Mouse (Mus musculus) left cerebral cortex, adult 11 months (tissue): ENCODE data around the gene 2310022A10Rik.

Experiments used
- DNase-seq: peaks from one replicate; pipeline ENCODE4 v3.0.0; 2022; ENCODE audit warnings: low spot score

Gene 2310022A10Rik

GRCm38 (mm10) chr7:27541431-27541830 lies 11.6 kb upstream of the 2310022A10Rik start:
- DNase-seq, result peak; percentile 90

- DNase-seq, result no peak
Observed at GRCm38 (mm10) chr7:27541922-27542321, 11.1 kb upstream of the 2310022A10Rik start.

- peak; percentile 81 for DNase-seq
Observed at GRCm38 (mm10) chr7:27542392-27543033, 10.5 kb upstream of the 2310022A10Rik start.

GRCm38 (mm10) chr7:27543065-27543464 lies 10.0 kb upstream of the 2310022A10Rik start:
- DNase-seq, result no peak

DNA sequence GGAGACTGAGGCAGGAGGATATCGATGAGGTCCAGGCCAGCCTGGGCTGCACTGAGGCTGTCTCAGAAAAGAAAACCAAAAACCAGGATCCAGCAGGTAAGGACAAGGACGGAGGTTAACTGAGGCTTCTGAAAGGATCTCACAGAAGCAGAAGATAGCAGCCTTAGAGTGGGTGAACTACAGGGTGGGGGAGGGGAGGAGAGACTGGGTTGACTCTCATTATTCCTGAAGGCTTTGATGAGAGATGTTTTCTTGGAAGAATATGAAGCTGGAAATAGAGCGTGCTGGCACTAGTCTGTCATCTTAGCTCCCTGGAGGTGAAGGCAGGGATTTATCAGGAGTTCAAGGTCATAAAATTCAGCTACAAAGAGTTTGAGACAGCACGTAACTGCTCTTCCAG lies 9.2 kb upstream of the 2310022A10Rik start:
- no peak for DNase-seq

DNA sequence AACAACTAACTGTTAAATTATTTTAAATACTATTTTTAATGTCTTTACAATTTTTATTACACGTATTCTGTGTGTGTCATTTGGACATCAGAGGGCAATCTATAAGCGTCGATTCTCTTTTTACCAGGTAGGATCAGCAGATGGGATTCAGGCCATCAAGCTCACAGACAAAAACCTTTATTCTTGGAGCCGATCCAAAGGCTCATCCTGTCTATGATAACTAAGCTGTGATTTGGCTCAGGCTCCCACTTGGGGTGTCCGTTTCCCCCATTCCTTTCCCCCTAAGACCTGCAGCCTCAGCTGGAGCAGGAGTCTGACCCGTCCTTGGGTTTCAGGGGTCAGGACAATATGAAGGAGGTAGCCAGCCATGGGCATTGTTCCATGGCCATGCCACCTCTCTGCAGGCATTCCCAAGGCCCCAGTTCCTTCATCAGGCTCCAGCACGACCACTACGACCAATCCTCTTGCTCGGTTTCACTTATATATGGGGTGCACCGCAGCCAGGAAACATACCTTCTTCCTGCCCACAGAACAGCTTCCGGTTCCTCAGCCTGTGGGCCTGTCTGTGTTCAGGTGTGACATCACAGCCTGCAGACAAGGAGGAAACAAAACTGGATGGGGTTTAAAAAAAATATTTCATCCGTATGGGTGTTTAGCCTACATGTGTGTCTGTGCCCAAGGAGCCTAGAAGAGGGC lies 8.2 kb upstream of the 2310022A10Rik start:
- no peak for DNase-seq

DNA sequence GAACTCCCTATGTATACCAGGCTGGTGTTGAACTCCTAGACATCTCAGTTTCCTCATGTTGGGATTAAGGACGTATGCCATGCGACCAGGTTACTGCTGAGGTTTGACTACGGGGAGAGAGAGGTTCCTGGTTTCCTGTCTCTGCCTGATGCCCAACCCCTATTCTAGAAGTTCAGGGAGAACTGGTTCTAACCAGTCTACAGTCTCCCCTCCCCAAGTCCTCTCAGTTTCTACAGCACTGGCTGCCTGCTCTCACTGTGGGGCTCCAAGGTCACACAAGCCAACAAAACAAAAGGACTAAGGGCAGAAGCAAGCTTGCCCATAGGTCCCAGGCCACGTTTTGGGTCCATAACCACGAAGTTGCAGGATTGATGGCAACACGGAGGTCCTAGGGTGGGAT lies 3.4 kb upstream of the 2310022A10Rik start:
- no peak for DNase-seq

GRCm38 (mm10) chr7:27552070-27552469 lies 963 bp upstream of the 2310022A10Rik start:
- DNase-seq, result no peak

DNA sequence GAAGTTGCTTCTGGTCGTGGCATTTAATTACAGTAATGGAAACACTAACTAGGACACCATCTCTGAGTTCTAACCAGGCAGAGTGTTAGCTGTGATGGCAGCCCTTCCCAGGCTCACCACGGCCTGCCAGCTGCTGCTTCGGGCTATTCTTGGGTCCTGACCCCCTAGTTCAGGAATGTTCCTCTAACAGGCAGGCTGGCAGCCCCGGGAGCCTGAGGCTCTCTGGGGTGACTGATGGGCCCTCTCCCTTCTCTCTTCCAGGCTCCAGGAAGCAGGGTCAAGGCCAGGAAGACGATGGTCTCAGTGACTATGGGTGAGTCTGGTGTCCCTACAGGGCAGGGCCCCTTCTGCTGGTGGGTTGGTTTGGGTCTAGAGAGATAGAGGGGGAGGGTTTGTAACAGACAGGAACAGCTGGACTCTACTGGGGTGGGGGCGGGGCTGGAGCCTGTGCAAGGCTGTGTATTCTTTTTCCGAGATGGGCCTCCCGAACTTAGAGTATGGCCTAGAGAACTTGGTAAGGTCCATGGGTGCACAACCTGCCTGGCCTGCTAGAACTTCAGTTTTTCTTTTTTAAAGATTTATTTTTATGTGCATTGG lies 7.4 kb downstream of the 2310022A10Rik start:
- DNase-seq, result no peak

DNA sequence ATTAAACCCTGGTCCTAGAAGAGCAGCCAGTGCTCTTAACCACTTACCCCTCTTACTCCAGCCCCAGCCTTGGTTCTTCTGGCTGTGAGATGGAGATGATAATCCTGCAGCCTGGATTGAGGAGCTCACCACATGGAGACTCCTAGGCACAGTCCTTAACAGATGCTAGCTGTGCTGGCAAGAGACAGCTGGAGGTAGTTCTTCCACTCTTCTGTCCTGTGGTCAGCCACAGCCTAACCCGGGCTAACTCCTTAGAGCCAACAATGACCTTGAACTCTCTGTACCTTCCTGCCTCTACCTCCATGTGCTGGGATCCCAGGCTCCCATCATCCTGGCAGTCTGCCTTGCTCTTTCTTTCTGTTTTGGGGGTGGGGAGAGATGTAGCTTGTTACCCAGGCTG lies 7.9 kb downstream of the 2310022A10Rik start:
- DNase-seq, result no peak

- no peak for DNase-seq
Observed at GRCm38 (mm10) chr7:27569580-27570224, 16.7 kb downstream of the 2310022A10Rik start.

- DNase-seq, result no peak
Observed at GRCm38 (mm10) chr7:27572133-27572532, 19.1 kb downstream of the 2310022A10Rik start.

- DNase-seq, result no peak
Observed at GRCm38 (mm10) chr7:27574124-27574880, 21.3 kb downstream of the 2310022A10Rik start.

DNA sequence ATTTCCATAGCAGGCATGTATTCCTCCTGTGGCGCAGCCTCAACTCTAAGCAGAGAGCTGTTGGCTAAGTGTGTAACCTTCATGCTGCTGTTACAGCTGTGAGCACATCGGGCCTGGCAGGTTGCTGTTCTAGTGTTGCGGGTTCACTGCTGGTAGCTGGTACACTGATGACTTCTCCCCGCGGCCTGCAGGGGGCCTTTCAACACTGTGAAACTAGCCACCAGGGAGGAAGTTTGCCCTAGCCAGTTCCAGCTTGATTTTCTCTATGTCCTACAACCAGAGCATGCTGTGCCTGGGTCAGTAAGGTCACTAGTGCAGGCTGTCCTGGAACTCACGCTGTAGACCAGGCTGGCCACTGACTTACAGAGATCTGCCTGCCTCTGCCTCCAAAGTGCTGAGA lies 23.9 kb downstream of the 2310022A10Rik start:
- no peak for DNase-seq

DNA sequence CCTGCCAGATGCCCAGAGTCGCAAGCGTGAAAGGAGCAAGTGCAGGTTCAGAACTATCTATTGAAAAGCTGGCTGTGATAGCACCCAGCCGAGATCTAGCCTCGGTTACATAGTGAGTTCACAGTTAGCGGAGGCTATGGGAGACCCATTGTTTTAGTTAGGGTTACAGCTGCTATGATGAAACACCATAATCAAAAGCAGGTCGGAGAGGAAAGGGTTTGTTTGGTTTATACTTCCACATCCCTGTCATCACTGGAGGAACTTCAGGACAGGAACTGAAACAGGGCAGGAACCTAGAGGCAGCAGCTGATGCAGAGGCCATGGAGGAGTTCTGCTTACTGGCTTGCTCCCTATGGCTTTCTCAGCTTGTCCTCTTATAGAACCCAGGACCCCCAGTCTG lies 24.6 kb downstream of the 2310022A10Rik start:
- DNase-seq, result no peak

DNA sequence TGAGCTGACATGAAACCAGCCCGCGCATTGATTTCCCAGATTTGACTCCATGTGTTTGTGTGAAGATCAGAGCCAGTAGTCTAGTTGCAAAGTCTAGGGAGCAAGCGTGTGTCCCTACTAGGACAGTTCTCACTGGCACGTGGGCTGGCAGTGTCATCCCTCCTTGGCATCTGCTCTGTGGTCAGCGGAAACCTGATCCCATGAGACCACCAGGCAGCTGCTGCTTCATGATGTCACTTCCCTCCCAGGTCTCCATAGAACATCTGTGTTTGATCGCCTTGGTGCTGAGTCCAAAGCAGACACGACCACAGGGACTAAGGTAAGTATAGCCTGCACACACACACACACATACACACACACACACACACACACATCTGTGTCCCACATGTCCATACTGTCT lies 25.4 kb downstream of the 2310022A10Rik start:
- DNase-seq, result no peak

GRCm38 (mm10) chr7:27580380-27581174 lies 27.5 kb downstream of the 2310022A10Rik start:
- DNase-seq, result no peak

DNA sequence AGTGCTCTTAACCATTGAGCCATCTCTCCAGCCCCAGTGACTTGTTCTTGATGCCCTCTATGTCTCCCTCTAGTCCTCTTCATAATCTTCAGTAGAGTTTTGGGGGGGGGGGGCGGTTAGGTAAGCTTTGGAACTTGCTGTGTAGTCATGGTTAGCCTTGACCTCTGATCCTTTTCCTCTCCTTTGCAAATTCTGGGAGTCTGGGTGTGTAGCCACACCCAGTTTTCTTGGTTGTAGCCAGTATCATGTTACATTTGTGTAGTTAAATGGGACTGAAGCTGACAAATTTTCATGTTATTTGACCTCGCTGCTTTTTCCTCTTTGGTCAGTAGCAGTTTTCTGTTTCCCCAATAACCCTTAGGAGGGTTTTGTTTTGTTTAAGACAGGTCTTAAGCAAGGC lies 33.8 kb downstream of the 2310022A10Rik start:
- DNase-seq, result no peak

DNA sequence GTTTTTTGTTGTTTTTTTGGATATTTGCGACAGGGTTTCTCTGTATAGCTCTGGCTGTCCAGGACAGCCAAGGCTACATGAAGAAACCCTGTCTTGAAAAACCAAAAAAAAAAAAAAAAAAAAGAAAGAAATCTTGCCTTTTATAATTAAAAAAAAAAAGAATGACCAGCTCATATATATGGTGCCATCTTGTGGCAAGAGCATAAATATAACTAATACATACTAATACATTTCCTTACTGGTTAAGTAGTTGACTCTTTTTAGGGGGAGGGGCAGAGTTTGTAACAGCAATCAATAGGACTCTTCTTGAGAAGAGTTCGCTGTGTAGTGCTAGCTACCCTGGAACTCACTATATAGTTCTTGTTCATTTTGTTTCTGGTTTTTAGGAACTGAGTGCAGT lies 34.7 kb downstream of the 2310022A10Rik start:
- no peak for DNase-seq

GRCm38 (mm10) chr7:27590088-27590487 lies 37.1 kb downstream of the 2310022A10Rik start:
- DNase-seq, result no peak

DNA sequence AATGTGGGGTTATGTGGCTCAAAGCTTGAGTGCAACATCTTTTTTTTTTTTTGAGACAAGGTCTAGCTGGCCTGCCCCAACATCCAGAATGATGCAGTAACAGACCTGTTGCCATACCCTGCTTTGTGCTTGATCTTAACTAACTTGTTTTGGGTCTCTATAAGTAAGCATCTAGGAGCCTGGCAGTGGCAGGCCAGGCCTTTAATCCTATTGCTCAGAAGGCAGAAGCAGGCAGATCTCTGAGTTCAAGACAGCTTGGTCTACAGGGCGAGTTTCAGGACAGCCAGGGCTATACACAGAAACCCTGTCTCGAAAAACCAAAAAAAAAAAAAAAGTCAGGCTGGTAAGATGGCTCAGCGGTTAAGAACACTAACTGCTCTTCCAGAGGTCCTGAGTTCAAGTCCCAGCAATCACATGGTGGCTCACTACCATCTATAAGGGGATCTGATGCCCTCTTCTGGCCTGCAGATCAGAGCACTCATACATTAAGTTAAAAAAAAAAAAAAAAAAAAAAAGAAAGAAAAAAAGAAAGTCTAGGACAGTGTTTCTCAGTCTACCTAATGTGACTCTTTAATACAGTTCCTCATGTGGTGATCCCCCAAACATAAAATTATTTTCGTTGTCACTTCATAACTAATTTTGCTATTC lies 37.7 kb downstream of the 2310022A10Rik start:
- DNase-seq, result no peak
